Mouse (Mus musculus) natural killer cell, adult 2 months (primary cell): ENCODE measurements around the gene Mrps7.

Source experiments
- DNase-seq, 2 experiments: peaks; one replicate each; pipeline ENCODE4 v3.0.0; 2022; ENCODE audit warnings: low spot score in 2 of 2

Gene Mrps7

GRCm38 (mm10) chr11:115647459-115647858 lies 43.7 kb downstream of the Mrps7 start:
- DNase-seq = peak; percentile 52 to 69

- no peak for DNase-seq
Observed at GRCm38 (mm10) chr11:115649706-115650105, 46.0 kb downstream of the Mrps7 start.

GRCm38 (mm10) chr11:115651680-115652079 lies 48.0 kb downstream of the Mrps7 start:
- DNase-seq = no peak

DNA sequence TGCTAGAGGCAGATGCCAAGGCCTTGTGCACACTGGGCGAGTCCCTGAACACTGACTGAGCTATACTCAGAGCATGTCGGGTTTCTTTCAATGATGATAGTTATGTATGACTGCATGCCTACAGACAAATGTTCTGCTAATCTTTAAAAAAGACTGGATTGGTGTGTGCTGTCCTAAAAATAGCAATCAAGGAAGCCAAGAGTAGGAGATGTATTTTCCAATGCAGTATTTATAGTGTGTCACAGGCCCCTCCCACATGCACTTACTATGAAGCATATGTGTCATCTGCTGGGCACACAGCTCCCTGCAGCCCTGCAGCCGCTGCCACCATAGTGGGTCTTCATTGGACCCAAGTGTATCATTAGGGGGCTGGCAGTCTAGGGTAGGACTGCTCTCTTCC lies 49.5 kb downstream of the Mrps7 start:
- DNase-seq = no peak

GRCm38 (mm10) chr11:115654128-115654527 lies 50.4 kb downstream of the Mrps7 start:
- peak in 1 of 2 experiments; percentile 69 for DNase-seq
